Mouse (Mus musculus) liver, adult 2 months (tissue): ENCODE measurements around the gene Trappc6b. TPM values are rescaled to one million over a fixed set of nuclear protein-coding genes. Genes with fewer than 3 reads are reported as not detected.

Experiments used
- DNase-seq: peaks from one replicate; pipeline ENCODE4 v3.0.0-alpha.2; 2011; ENCODE audit warnings: low read depth, low spot score; ENCODE audit errors: extremely low read depth
- H3K27ac ChIP-seq: fragments of 200-500 bp; replicated peaks from 2 replicates; pipeline ENCODE4 v1.5.1; 2012; ENCODE audit warnings: low read depth, mild to moderate bottlenecking, control low read depth, inconsistent platforms, low read length; ENCODE audit not compliant: insufficient read depth
- H3K27me3 ChIP-seq: fragments of 200-500 bp; 2 replicates; pipeline ENCODE4 v1.6.1; 2012; ENCODE audit warnings: mild to moderate bottlenecking, moderate library complexity, low read length, inconsistent platforms; ENCODE audit not compliant: control insufficient read depth, insufficient read depth
- H3K36me3 ChIP-seq: fragments of 200-500 bp; 2 replicates; pipeline ENCODE4 v1.6.1; 2012; ENCODE audit warnings: low read length, inconsistent platforms; ENCODE audit not compliant: control insufficient read depth, insufficient read depth
- H3K4me1 ChIP-seq: fragments of 200-500 bp; 2 replicates; pipeline ENCODE4 v1.6.1; 2011; ENCODE audit warnings: low read length; ENCODE audit not compliant: control insufficient read depth, insufficient read depth
- H3K4me3 ChIP-seq: fragments of 200-500 bp; 2 replicates; pipeline ENCODE4 v1.5.1; 2011; ENCODE audit warnings: low read depth, mild to moderate bottlenecking, control low read depth, low read length, moderate library complexity; ENCODE audit not compliant: insufficient read depth
- H3K79me2 ChIP-seq: fragments of 200-500 bp; 2 replicates; pipeline ENCODE4 v1.6.1; 2012; ENCODE audit warnings: inconsistent platforms, mild to moderate bottlenecking, low read length, moderate library complexity; ENCODE audit not compliant: control insufficient read depth, insufficient read depth
- H3K9ac ChIP-seq: fragments of 200-500 bp; 2 replicates; pipeline ENCODE4 v1.6.1; 2012; ENCODE audit warnings: low read depth, mild to moderate bottlenecking, control low read depth, inconsistent platforms, low read length
- CTCF ChIP-seq: fragments of 200-500 bp; IDR thresholded peaks from 2 replicates; pipeline ENCODE4 v1.5.1; 2011; ENCODE audit warnings: low read depth, low read length, control low read depth
- POLR2A ChIP-seq: fragments of 200-500 bp; IDR thresholded peaks from 2 replicates; pipeline ENCODE4 v1.6.1; 2011; ENCODE audit warnings: low read length, control low read depth; ENCODE audit not compliant: insufficient read depth; ENCODE audit errors: extremely low read depth
- WGBS: fragments of 180-500 bp; shearing (Covaris S2); methylation state at CpG from one replicate; pipeline ENCODE4 v1.1.7; 2018; 5-methylcytosine and 5-hydroxymethylcytosine counted together
- polyA plus RNA-seq: library from polyadenylated mRNA; depleted of rRNA; stranded (reverse); fragments of >200 nt; gene quantifications from 2 replicates; pipeline ENCODE4 v1.2.3, GENCODE M21; 2012
- total RNA-seq: library from RNA; depleted of rRNA; stranded (reverse); fragments of >200 nt; gene quantifications from 2 replicates; pipeline ENCODE4 v1.2.3, GENCODE M21; 2014

Gene Trappc6b
- total and polyA plus RNA-seq, 2 experiments = 37.6 to 63.9 TPM

DNA sequence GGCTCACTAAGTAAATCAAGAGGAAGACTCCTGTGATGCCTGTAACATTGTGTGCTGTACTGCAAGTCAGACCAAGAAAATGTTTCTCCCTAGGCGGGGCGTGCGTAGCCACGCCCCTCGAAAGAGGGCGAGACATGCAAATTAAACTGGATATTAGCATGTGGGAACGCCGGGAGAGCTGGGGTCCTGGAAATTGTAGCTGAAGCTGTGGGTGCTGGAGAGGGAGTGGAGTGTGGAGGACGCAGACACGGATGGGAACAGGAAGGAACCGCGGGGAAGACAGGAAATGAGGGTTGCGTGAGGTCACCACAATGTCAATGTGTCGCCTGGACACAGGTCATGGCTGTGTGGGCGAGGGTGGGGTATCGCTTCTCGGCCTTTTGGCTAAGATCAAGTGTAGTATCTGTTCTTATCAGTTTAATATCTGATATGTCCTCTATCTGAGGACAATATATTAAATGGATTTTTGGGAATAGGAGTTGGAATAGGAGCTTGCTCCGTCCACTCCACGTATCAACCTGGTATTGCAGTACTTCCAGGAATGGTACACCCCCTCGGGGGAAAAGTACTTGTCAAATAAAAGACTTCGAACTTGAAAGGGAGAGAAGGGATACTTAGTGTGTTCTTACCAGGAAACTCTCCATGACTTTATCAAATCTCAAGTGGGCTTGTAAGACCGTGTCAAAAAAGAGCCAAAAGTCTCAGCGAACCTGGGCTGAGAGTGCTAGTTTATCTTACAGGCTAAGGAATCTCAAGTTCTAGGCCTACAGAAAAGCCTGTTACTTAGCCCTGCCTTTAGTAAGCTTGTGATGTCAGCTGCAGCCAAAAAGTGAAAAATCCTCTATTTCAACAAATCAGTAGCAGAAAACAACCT lies 21.1 kb downstream of the Trappc6b start:
- H3K27me3 ChIP-seq = no peaks in the 10 kb centered on the region
- H3K79me2 ChIP-seq = no peaks in the 10 kb centered on the region
- TF ChIP-seq POLR2A = peak; percentile 60; the same call in 1 of the 2 replicates
- no peak for TF ChIP-seq CTCF
- 6% methylated on average over 23 of the region's 23 CpGs for WGBS
- DNase-seq = peak; percentile 86
- peak overlapping the region; percentile 71 for H3K9ac ChIP-seq
- H3K4me3 ChIP-seq = peak overlapping the region; percentile 16; the same call in 1 of the 2 replicates
- peak overlapping the region; percentile 77 for H3K27ac ChIP-seq
- peaks cover 16% of the 10 kb centered on the region for H3K36me3 ChIP-seq
- H3K4me1 ChIP-seq = no peaks in the 10 kb centered on the region; the same call in 1 of the 2 replicates

- 76% methylated on average over 10 of the region's 10 CpGs for WGBS
- Histone ChIP-seq H3K27me3 (no peaks in the 10 kb centered on the region), H3K9ac (no peak overlapping the region), H3K4me3 (no peak overlapping the region), H3K36me3 (peaks cover 13% of the 10 kb centered on the region), H3K27ac (no peak overlapping the region), H3K79me2 (no peaks in the 10 kb centered on the region), H3K4me1 (no peaks in the 10 kb centered on the region; the same call in 1 of the 2 replicates)
- DNase-seq = no peak
- no peak for TF ChIP-seq CTCF
- TF ChIP-seq POLR2A = no peak
Observed at GRCm38 (mm10) chr12:59039162-59039970, 21.9 kb downstream of the Trappc6b start.

DNA sequence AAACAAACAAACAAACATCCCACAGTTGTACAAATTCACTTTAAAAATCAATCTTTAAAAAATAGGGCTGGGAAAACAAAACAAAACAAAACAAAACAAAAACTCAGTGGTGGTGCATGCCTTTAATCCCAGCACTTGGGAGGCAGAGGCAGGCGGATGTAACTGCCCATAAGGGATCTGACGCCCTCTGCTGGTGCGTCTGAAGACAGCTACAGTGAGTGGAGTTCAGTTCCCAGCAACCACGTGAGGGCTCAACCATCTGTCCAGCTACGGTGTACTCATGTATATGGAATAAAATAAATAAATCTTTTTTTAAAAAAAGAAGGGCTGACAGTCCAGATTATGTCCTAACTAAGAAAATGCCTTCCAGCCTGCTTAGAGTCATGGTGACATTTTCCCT lies 29.2 kb downstream of the Trappc6b start:
- no peak overlapping the region for H3K9ac ChIP-seq
- H3K27me3 ChIP-seq = no peaks in the 10 kb centered on the region
- no peaks in the 10 kb centered on the region for H3K79me2 ChIP-seq
- no peak overlapping the region for H3K4me3 ChIP-seq
- 41% methylated on average over 5 of the region's 5 CpGs for WGBS
- no peak for TF ChIP-seq POLR2A
- peak; percentile 86 for TF ChIP-seq CTCF
- no peaks in the 10 kb centered on the region for H3K4me1 ChIP-seq
- peak; percentile 60 for DNase-seq
- no peak overlapping the region for H3K27ac ChIP-seq
- peaks cover 9% of the 10 kb centered on the region for H3K36me3 ChIP-seq

GRCm38 (mm10) chr12:59021306-59021705 lies 40.0 kb downstream of the Trappc6b start:
- Histone ChIP-seq H3K4me1 (peaks cover 3% of the 10 kb centered on the region; the same call in 1 of the 2 replicates), H3K4me3 (no peak overlapping the region), H3K36me3 (peaks cover 43% of the 10 kb centered on the region), H3K27me3 (no peaks in the 10 kb centered on the region), H3K27ac (no peak overlapping the region), H3K9ac (no peak overlapping the region), H3K79me2 (no peaks in the 10 kb centered on the region; the same call in 1 of the 2 replicates)
- 84% methylated on average over 4 of the region's 4 CpGs for whole genome bisulfite sequencing
- DNase-seq = no peak
- TF ChIP-seq CTCF (no peak), POLR2A (no peak)

DNA sequence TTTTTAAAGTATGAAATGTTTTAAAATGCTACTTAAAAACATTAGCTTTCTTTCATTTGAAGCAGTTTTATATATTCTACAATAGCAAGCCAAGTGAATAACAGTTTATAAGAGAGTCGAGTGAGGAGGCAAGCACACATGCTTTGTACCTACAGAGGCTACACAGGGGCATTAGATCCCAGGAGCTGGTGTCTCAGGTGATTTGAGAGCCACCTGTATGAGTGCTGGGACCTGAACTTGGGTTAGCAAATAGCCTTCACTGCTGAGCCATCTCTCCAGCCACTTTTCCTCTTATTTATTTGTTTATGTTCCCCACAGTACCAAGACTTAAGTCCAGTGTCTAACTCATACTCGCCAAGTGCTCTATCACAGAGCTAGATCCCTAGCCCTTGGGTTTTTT lies 41.4 kb downstream of the Trappc6b start:
- Histone ChIP-seq H3K4me1 (peaks cover 3% of the 10 kb centered on the region; the same call in 1 of the 2 replicates), H3K9ac (no peak overlapping the region), H3K79me2 (no peaks in the 10 kb centered on the region; the same call in 1 of the 2 replicates), H3K36me3 (peaks cover 34% of the 10 kb centered on the region), H3K4me3 (no peak overlapping the region), H3K27me3 (no peaks in the 10 kb centered on the region), H3K27ac (no peak overlapping the region)
- TF ChIP-seq CTCF = no peak
- no peak for TF ChIP-seq POLR2A
- WGBS = 94% methylated on average over 2 of the region's 2 CpGs
- DNase-seq = no peak
